Mouse (Mus musculus): ENCODE measurements around the gene Pnpla2. TPM values are rescaled to one million over a fixed set of nuclear protein-coding genes. Genes with fewer than 3 reads are reported as not detected.
"Not testable (repeated sequence)": the region's sequence is repeated elsewhere in the genome, so short reads cannot be mapped to it uniquely, and the experiment has no call there.

Gene Pnpla2
- polyA plus RNA-seq, 1 experiment = 18.9 TPM

DNA sequence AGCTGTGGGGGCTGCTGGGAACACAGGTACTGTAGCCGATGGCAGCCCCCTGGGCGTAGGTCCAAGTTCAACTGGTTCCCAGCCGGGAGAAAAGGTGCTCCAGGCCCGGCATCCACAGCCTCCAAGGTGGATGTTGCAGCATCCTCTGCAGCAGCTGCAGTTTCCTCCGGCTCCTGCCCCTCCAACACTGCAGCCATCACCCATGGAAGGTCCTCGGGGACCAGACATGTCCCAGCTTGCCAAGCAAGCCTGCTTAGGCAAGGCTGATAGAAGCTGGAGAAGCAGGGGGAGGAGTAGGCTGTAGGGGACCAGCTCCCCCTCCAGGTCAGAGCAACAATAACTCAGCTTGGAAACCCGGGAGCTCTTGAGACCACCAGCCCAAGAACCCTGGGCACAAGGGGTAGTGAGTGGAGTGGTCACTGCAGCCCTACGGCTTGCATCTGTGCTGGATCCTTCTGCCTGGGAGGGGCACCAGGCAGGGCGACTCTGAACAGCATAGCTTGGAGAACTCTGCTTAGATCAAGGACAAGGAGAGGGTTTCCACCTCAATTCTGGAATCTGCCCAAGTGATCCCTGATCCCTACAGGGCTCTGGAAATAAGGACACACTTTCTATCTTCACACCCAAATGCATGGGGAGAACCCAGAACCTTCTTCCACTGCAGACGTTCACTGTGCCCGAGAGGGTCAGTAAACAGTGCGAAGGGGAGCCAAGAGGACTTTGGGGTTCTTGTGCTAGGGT is 11.7 kb upstream of the Pnpla2 start:
- Histone ChIP-seq H3K27ac (ENCODE audit: insufficient read depth, low read length) (peak overlapping the region; percentile 3; the same call in 1 of the 2 replicates), H3K4me1 (ENCODE audit: control insufficient read depth, insufficient read depth, low read length) (peaks cover 3% of the 10 kb centered on the region; the same call in 1 of the 2 replicates), H3K4me3 (ENCODE audit: insufficient read depth, low read length) (peak overlapping the region; percentile 63)
- TF ChIP-seq POLR2A (IDR thresholded peaks at IDR 0.05; ENCODE audit: low read depth, low read length) (peak; percentile 80), CTCF (IDR thresholded peaks at IDR 0.05; ENCODE audit: borderline replicate concordance, insufficient read depth, low read length) (peak; percentile 39; the same call in 1 of the 2 replicates)

DNA sequence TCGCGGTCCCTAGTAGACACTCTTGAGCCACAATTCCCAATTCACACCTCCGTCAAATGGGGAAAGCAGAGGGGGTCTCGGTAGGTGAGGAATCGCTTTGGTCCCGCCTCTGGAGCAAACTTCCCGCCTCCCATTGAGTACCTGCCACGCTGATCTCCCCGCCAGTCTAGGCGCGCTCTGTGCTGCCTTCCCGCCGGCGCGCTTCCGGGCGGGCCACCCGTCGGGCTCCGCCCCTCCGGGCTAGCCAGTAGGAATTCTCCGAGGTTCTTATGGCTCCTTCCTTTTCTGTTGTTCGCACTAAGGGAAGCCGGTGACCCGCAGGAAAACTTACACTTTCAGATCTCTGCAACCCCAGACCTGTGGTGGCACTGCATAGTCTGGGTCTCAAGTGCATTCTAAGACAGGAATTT is 11.2 kb upstream of the Pnpla2 start, which contains the start of gene Pidd1:
Gene Pidd1, minus strand, starts transcription at position 198 of the 410 bp plus-strand sequence.
- H3K4me3 ChIP-seq (ENCODE audit: insufficient read depth, low read length) = peak within 1 kb of the TSS; percentile 63
- TF ChIP-seq CTCF (IDR thresholded peaks at IDR 0.05; ENCODE audit: borderline replicate concordance, insufficient read depth, low read length) (no peak), POLR2A (IDR thresholded peaks at IDR 0.05; ENCODE audit: low read depth, low read length) (peak; percentile 67)
- peak within 1 kb of the TSS; percentile 3; the same call in 1 of the 2 replicates for H3K27ac ChIP-seq (ENCODE audit: insufficient read depth, low read length)
- peaks cover 5% of the 10 kb centered on the region for H3K4me1 ChIP-seq (ENCODE audit: control insufficient read depth, insufficient read depth, low read length)

DNA sequence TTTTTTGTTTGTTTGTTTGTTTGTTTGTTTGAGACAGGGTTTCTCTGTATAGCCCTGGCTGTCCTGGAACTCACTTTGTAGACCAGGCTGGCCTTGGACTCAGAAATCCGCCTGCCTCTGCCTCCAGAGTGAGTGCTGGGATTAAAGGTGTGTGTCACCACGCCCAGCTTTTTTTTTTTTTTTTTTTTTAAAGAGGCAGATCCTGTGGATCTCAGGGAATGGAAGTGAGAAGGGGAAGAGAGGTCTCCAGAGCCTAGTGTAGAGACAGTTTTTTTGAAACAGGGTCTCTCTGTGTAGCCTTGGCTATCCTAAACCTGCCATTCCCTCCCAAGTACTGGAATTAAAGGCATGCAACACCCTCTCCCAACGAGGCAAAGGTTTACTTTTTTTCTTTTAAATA is 8.6 kb upstream of the Pnpla2 start:
- H3K4me1 ChIP-seq (ENCODE audit: control insufficient read depth, insufficient read depth, low read length); H3K4me3 ChIP-seq (ENCODE audit: insufficient read depth, low read length); H3K27ac ChIP-seq (ENCODE audit: insufficient read depth, low read length): not testable (repeated sequence)

DNA sequence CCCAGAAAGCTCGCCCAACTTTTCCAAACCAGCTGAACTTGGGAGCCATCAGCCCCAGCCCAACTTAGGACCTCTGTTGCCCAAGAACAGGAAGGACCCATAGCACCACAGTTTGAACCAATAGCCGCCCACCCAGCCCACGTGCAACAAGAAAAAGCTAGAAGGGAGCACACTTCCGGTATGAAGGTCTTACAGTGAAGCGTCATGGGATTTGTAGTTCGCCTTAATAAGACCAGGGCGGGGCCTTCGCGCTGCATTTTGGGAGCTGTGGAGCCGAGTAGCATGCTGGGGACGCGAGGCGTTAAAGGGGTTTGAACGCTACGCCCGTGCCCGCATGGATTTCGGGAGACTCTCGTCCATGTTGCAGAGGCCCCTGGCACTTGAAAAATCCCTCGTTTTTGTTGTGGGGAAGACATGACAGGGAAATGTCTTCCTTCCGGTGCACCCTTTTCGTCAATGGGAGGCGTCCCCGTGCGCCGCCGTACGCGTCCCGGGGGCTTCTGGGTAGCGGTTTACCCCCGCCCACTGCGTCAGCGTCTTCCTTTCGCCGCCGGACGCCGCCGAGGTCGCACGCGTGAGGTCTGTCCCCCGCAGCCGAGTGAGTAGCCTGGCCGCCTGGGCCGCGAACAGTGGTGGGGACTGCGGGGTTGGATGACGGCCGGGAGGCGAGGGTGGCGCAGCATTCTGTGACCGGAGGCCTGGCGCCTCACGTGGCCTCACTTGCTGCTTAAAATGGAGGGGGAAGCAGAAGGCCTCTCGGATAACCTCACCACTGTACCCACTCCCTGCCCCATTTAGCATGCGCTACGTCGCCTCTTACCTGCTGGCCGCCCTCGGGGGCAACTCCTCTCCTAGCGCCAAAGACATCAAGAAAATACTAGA is 7.6 kb upstream of the Pnpla2 start, which contains the start of gene Rplp2:
Gene Rplp2, plus strand, starts transcription at position 261 of the 882 bp plus-strand sequence.
- H3K27ac ChIP-seq (ENCODE audit: insufficient read depth, low read length) = peak within 1 kb of the TSS; percentile 77
- peak within 1 kb of the TSS; percentile 98 for H3K4me3 ChIP-seq (ENCODE audit: insufficient read depth, low read length)
- no peak for TF ChIP-seq CTCF (IDR thresholded peaks at IDR 0.05; ENCODE audit: borderline replicate concordance, insufficient read depth, low read length)
- TF ChIP-seq POLR2A (IDR thresholded peaks at IDR 0.05; ENCODE audit: low read depth, low read length) = peak; percentile 93
- H3K4me1 ChIP-seq (ENCODE audit: control insufficient read depth, insufficient read depth, low read length) = peaks cover 5% of the 10 kb centered on the region

DNA sequence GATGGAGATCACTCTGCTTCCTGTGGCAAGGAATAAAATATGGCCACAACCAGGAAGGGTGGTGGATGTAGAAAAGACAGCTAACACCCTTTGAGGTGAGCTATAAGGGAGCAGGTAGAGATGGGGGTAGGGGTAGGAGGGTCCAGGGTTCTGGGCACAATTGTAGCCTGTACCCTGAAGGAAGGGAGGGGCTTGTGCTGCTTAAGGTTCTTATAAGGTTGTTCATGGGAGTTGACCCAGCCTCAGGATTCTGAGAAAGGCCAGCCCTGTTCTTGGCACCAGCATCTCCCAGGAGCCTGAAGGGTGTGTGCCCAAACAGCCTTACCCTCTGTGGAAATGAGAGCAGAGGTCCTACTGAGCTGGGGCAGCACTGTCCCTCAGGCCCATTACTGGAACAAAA is 3.1 kb upstream of the Pnpla2 start:
- Histone ChIP-seq H3K4me1 (ENCODE audit: control insufficient read depth, insufficient read depth, low read length) (peaks cover 8% of the 10 kb centered on the region), H3K4me3 (ENCODE audit: insufficient read depth, low read length) (no peak overlapping the region), H3K27ac (ENCODE audit: insufficient read depth, low read length) (no peak overlapping the region)
- TF ChIP-seq CTCF (IDR thresholded peaks at IDR 0.05; ENCODE audit: borderline replicate concordance, insufficient read depth, low read length) (no peak), POLR2A (IDR thresholded peaks at IDR 0.05; ENCODE audit: low read depth, low read length) (no peak)

DNA sequence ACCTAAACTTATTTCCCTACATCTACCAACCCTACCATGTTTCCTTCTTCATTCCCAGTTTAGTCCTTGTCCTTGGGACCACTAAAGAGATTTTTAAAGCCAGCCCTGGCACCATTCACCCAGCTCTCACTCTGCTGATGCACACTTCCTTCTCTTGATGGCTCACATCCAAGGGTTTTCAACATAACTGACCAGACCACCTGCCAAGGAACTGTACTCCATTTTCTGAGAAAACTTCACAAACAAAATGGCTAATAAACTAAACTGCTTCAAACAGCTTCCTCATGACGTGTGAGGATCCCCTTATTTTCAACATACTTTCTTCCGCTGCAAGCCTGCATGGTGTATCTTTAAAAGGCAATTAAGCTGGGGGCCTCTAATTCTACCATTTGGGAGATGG is 1.4 kb upstream of the Pnpla2 start:
- no peak for TF ChIP-seq POLR2A (IDR thresholded peaks at IDR 0.05; ENCODE audit: low read depth, low read length)
- no peak for TF ChIP-seq CTCF (IDR thresholded peaks at IDR 0.05; ENCODE audit: borderline replicate concordance, insufficient read depth, low read length)
- Histone ChIP-seq H3K27ac (ENCODE audit: insufficient read depth, low read length) (no peak overlapping the region), H3K4me1 (ENCODE audit: control insufficient read depth, insufficient read depth, low read length) (peaks cover 8% of the 10 kb centered on the region), H3K4me3 (ENCODE audit: insufficient read depth, low read length) (no peak overlapping the region)

DNA sequence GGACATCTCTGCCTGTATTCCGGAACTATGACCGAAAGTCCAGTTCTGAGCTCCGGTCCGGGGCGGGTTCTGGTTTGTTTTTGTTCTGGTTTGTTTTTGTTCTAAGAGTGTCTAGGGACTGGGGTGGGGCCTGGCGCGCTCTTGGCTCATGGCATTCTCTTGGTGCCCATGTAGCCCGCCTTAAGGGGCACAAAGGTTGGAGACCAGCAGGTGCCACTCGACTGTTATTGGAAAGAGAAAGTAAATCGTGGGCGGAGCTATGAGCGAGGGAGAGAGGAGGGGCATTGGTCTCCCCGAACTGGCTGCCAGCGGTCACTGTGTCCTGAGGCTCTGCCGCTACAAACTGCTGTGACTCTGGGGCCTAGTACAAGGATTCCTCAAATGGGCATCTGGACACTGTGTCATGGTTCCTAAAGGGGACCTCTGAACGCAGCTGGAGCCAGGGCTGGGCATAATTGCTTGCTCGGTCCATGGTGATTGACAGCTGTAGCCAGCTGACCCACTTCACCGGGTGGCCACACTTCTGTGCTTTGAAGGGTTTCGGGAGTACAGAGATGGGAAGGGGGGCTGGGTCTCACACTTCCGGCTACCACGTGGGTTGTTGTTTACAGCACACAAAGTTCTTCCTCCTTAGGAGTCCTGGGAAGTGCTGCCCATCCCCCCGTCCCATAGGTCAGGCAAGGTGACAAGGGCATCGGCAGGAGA is 764 bp downstream of the Pnpla2 start:
- Histone ChIP-seq H3K4me3 (ENCODE audit: insufficient read depth, low read length) (peak overlapping the region; percentile 81), H3K4me1 (ENCODE audit: control insufficient read depth, insufficient read depth, low read length) (0 out of 2 replicates have a peak, but pooled peaks cover 3% of the 10 kb centered on the region), H3K27ac (ENCODE audit: insufficient read depth, low read length) (no peak overlapping the region)
- TF ChIP-seq POLR2A (IDR thresholded peaks at IDR 0.05; ENCODE audit: low read depth, low read length) = 0 out of 2 replicates have a peak, but pooled peaks have one; percentile 28
- TF ChIP-seq CTCF (IDR thresholded peaks at IDR 0.05; ENCODE audit: borderline replicate concordance, insufficient read depth, low read length) = no peak

DNA sequence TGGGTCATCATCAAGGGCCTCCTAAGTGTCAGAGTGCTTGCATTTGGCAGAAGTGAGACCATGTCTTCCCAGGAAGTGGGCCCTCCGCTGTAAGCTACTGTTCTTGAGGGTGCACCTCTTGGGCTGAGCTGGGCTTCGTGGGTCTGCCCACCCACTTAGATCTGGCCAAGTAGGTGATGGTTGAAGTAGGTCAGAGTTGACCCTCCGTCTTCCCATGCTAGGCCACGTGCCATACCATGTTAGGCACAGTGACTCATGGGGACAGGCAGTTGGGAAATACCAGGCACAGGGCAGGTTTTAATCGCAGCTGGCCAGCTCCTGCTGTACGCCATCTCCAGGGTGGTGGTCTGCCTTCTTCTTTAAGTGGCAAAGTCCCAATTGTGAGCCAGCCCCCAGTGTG is 1.7 kb downstream of the Pnpla2 start:
- Histone ChIP-seq H3K4me3 (ENCODE audit: insufficient read depth, low read length) (no peak overlapping the region), H3K4me1 (ENCODE audit: control insufficient read depth, insufficient read depth, low read length) (0 out of 2 replicates have a peak, but pooled peaks cover 3% of the 10 kb centered on the region), H3K27ac (ENCODE audit: insufficient read depth, low read length) (no peak overlapping the region)
- TF ChIP-seq POLR2A (IDR thresholded peaks at IDR 0.05; ENCODE audit: low read depth, low read length) = no peak
- TF ChIP-seq CTCF (IDR thresholded peaks at IDR 0.05; ENCODE audit: borderline replicate concordance, insufficient read depth, low read length) = no peak

DNA sequence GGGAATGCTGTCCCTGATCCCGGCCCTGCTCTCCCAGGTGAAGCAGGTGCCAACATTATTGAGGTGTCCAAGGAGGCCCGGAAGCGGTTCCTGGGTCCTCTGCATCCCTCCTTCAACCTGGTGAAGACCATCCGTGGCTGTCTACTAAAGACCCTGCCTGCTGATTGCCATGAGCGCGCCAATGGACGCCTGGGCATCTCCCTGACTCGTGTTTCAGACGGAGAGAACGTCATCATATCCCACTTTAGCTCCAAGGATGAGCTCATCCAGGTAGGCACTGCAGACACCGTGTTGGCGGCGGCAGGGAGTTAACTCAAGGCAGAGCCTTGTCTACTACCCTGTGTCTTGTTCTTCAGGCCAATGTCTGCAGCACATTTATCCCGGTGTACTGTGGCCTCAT is 2.2 kb downstream of the Pnpla2 start:
- H3K4me1 ChIP-seq (ENCODE audit: control insufficient read depth, insufficient read depth, low read length) = 0 out of 2 replicates have a peak, but pooled peaks cover 4% of the 10 kb centered on the region
- no peak overlapping the region for H3K27ac ChIP-seq (ENCODE audit: insufficient read depth, low read length)
- no peak for TF ChIP-seq CTCF (IDR thresholded peaks at IDR 0.05; ENCODE audit: borderline replicate concordance, insufficient read depth, low read length)
- no peak for TF ChIP-seq POLR2A (IDR thresholded peaks at IDR 0.05; ENCODE audit: low read depth, low read length)
- no peak overlapping the region for H3K4me3 ChIP-seq (ENCODE audit: insufficient read depth, low read length)
